In genomic region chr9:47619501-47620029, GRCm38 (mm10) we compare ENCODE assay signal across 27 mouse cellular contexts.
DNase-seq lines count a peak whose midpoint lies in the region; ATAC-seq lines count a peak whose summit lies in the region.
"Had no signal": no experiment of that assay in that cellular context is flagged by ENCODE, and none has a peak within 500 bp of the region (broad histone marks: within the 10 kb centered on the region; RNA-seq: fewer than 3 reads in every experiment).

No protein-coding gene starts in this region.

- no peak for ATAC-seq in forebrain, embryonic 11.5 days (replicated peaks; ENCODE audit: low FRiP score)
- 0 out of 2 replicates have a peak, but pooled peaks have one; percentile 37 for ATAC-seq in hindbrain, embryonic 16.5 days
- no peak; the same call in 1 of the 2 replicates for ATAC-seq in hindbrain, embryonic 14.5 days (ENCODE audit: low FRiP score)
- ATAC-seq in neural tube, embryonic 15.5 days (ENCODE audit: low FRiP score), result no peak; the same call in 1 of the 2 replicates
- ATAC-seq: forebrain, embryonic 13.5 days; Patski had no signal

- intact Hi-C loops in left cerebral cortex, postnatal 25 days (cut with DNase I), result no loop called here

- 85% methylated on average over 8 of the region's 8 CpGs for WGBS in forebrain, embryonic 10.5 days
- 76% methylated on average over 8 of the region's 8 CpGs for WGBS in forebrain, embryonic 11.5 days
- 69% methylated on average over 8 of the region's 8 CpGs for WGBS in hindbrain, embryonic 16.5 days
- 67% methylated on average over 8 of the region's 8 CpGs for WGBS in hindbrain, embryonic 14.5 days
- WGBS in neural tube, embryonic 15.5 days, result 75% methylated on average over 8 of the region's 8 CpGs

- H3K4me2 ChIP-seq in forebrain, embryonic 11.5 days (ENCODE audit: low read depth, low read length, severe bottlenecking), result no peak overlapping the region
- H3K4me2 ChIP-seq in hindbrain, embryonic 16.5 days (ENCODE audit: low read length), result no peak overlapping the region
- H3K4me2 ChIP-seq in hindbrain, embryonic 14.5 days (replicated peaks), result no peak overlapping the region
- no peak overlapping the region for H3K4me2 ChIP-seq in neural tube, embryonic 15.5 days
- H3K4me2 ChIP-seq: embryonic facial prominence, embryonic 13.5 days; forebrain, embryonic 13.5 days; hindbrain, embryonic 15.5 days had no signal

- peaks cover 53% of the 10 kb centered on the region for H3K4me1 ChIP-seq in forebrain, embryonic 10.5 days
- H3K4me1 ChIP-seq in forebrain, embryonic 11.5 days (replicated peaks; ENCODE audit: control insufficient read depth, insufficient read depth, low read length), result peaks cover 5% of the 10 kb centered on the region; the same call in 1 of the 2 replicates
- H3K4me1 ChIP-seq in hindbrain, embryonic 16.5 days (ENCODE audit: control insufficient read depth, insufficient read depth, low read depth, low read length), result peaks cover 27% of the 10 kb centered on the region
- peaks cover 58% of the 10 kb centered on the region for H3K4me1 ChIP-seq in hindbrain, embryonic 14.5 days (replicated peaks; ENCODE audit: control insufficient read depth, insufficient read depth, low read length)
- peaks cover 59% of the 10 kb centered on the region for H3K4me1 ChIP-seq in neural tube, embryonic 15.5 days

- no peaks in the 10 kb centered on the region; the same call in 1 of the 2 replicates for H3K36me3 ChIP-seq in forebrain, embryonic 10.5 days (replicated peaks)
- no peaks in the 10 kb centered on the region for H3K36me3 ChIP-seq in forebrain, embryonic 11.5 days (ENCODE audit: control insufficient read depth, insufficient read depth, low read length)
- H3K36me3 ChIP-seq in hindbrain, embryonic 16.5 days (ENCODE audit: control insufficient read depth, insufficient read depth, low read length), result no peaks in the 10 kb centered on the region
- H3K36me3 ChIP-seq in hindbrain, embryonic 14.5 days (replicated peaks; ENCODE audit: control insufficient read depth, insufficient read depth), result no peaks in the 10 kb centered on the region
- no peaks in the 10 kb centered on the region for H3K36me3 ChIP-seq in neural tube, embryonic 15.5 days
- H3K36me3 ChIP-seq: embryonic facial prominence, embryonic 13.5 days; G1E; hindbrain, embryonic 15.5 days had no signal

- H3K27me3 ChIP-seq in forebrain, embryonic 10.5 days (ENCODE audit: poor library complexity, severe bottlenecking), result no peaks in the 10 kb centered on the region
- no peaks in the 10 kb centered on the region for H3K27me3 ChIP-seq in forebrain, embryonic 11.5 days (ENCODE audit: control insufficient read depth, insufficient read depth, low read length)
- H3K27me3 ChIP-seq in hindbrain, embryonic 16.5 days (replicated peaks; ENCODE audit: control insufficient read depth, insufficient read depth, low read length), result no peaks in the 10 kb centered on the region
- no peaks in the 10 kb centered on the region for H3K27me3 ChIP-seq in hindbrain, embryonic 14.5 days (ENCODE audit: control insufficient read depth, insufficient read depth, low read length)
- no peaks in the 10 kb centered on the region for H3K27me3 ChIP-seq in neural tube, embryonic 15.5 days (replicated peaks)
- H3K27me3 ChIP-seq: embryonic facial prominence, embryonic 13.5 days; forebrain, embryonic 13.5 days; hindbrain, embryonic 15.5 days; Patski had no signal

- 0 out of 2 replicates have a peak overlapping the region, but pooled peaks have one; percentile 15 for H3K27ac ChIP-seq in forebrain, embryonic 10.5 days
- no peak overlapping the region for H3K27ac ChIP-seq in forebrain, embryonic 11.5 days (ENCODE audit: low read depth, low read length)
- no peak overlapping the region for H3K27ac ChIP-seq in hindbrain, embryonic 16.5 days (ENCODE audit: low read depth, low read length)
- H3K27ac ChIP-seq in hindbrain, embryonic 14.5 days, result no peak overlapping the region
- no peak overlapping the region for H3K27ac ChIP-seq in neural tube, embryonic 15.5 days (replicated peaks)
- H3K27ac ChIP-seq: embryonic facial prominence, embryonic 13.5 days; forebrain, embryonic 13.5 days; hindbrain, embryonic 15.5 days; kidney, postnatal 0 days; liver, embryonic 14.5 days; macrophage had no signal

- H3K4me3 ChIP-seq in forebrain, embryonic 10.5 days, result no peak overlapping the region
- H3K4me3 ChIP-seq in forebrain, embryonic 11.5 days (ENCODE audit: low read depth, low read length), result no peak overlapping the region
- no peak overlapping the region for H3K4me3 ChIP-seq in hindbrain, embryonic 16.5 days (ENCODE audit: low read length)
- no peak overlapping the region for H3K4me3 ChIP-seq in hindbrain, embryonic 14.5 days (replicated peaks; ENCODE audit: low read length)
- no peak overlapping the region for H3K4me3 ChIP-seq in neural tube, embryonic 15.5 days (replicated peaks)
- H3K4me3 ChIP-seq: embryonic facial prominence, embryonic 13.5 days; erythroblast, embryonic 14.5 days; forebrain, embryonic 13.5 days; hindbrain, embryonic 15.5 days had no signal

- DNase-seq in forebrain, embryonic 10.5 days (ENCODE audit: extremely low spot score, low spot score), result no peak
- DNase-seq in forebrain, embryonic 11.5 days (ENCODE audit: low spot score), result no peak
- no peak for DNase-seq in hindbrain, embryonic 14.5 days (ENCODE audit: low spot score)
- peak; percentile 25 for DNase-seq in urinary bladder, postnatal 25 days (ENCODE audit: low spot score)
- no peak for DNase-seq in urinary bladder, postnatal 4 days (ENCODE audit: low spot score in 2 of 2)
- no peak for DNase-seq in left cerebral cortex, postnatal 25 days (ENCODE audit: low spot score in 2 of 2)
- DNase-seq: adrenal gland, postnatal 10 days; cerebellum, adult 8-10 months; cerebellum, postnatal 36 days; gastrocnemius, postnatal 14 days; heart, adult 18-20 months; kidney, adult 18-20 months; liver; lung, adult 2 months; lung, postnatal 10 days; midbrain, embryonic 14.5 days had no signal

- no peak overlapping the region for H3K9ac ChIP-seq in forebrain, embryonic 11.5 days (ENCODE audit: low read length)
- H3K9ac ChIP-seq in hindbrain, embryonic 16.5 days (ENCODE audit: low read depth, low read length), result no peak overlapping the region
- H3K9ac ChIP-seq in hindbrain, embryonic 14.5 days, result no peak overlapping the region
- no peak overlapping the region for H3K9ac ChIP-seq in neural tube, embryonic 15.5 days (replicated peaks)
- H3K9ac ChIP-seq: embryonic facial prominence, embryonic 13.5 days; forebrain, embryonic 13.5 days; hindbrain, embryonic 15.5 days; liver, embryonic 14.5 days had no signal

- no peaks in the 10 kb centered on the region for H3K9me3 ChIP-seq in forebrain, embryonic 10.5 days
- no peaks in the 10 kb centered on the region for H3K9me3 ChIP-seq in forebrain, embryonic 11.5 days (ENCODE audit: control insufficient read depth, low read length)
- no peaks in the 10 kb centered on the region for H3K9me3 ChIP-seq in hindbrain, embryonic 16.5 days (ENCODE audit: control insufficient read depth, low read length)
- H3K9me3 ChIP-seq in hindbrain, embryonic 14.5 days (ENCODE audit: control insufficient read depth, low read length), result no peaks in the 10 kb centered on the region
- H3K9me3 ChIP-seq in neural tube, embryonic 15.5 days (replicated peaks), result no peaks in the 10 kb centered on the region
- H3K9me3 ChIP-seq: embryonic facial prominence, embryonic 13.5 days; forebrain, embryonic 13.5 days; hindbrain, embryonic 15.5 days had no signal
